Mouse (Mus musculus): ENCODE measurements around the gene Odf3.

- no peak for TF ChIP-seq CTCF (conservative IDR thresholded peaks at IDR 0.05 in 1 of 2, IDR thresholded peaks at IDR 0.05 in 1 of 2; ENCODE audit: low read depth in 2 of 2, low read length in 2 of 2)
- no peak for TF ChIP-seq POLR2A (IDR thresholded peaks at IDR 0.05; ENCODE audit: low read depth, low read length)
- no peak for TF ChIP-seq NELFE (IDR thresholded peaks at IDR 0.05; ENCODE audit: low read depth, low read length)
- no peak for TF ChIP-seq RCOR1 (conservative IDR thresholded peaks at IDR 0.05; ENCODE audit: low read depth, low read length)
- TF ChIP-seq TBP (conservative IDR thresholded peaks at IDR 0.05; ENCODE audit: low read depth, low read length) = no peak
- TF ChIP-seq TCF12 (IDR thresholded peaks at IDR 0.05; ENCODE audit: low read depth, low read length) = no peak
- TF ChIP-seq ETS1 (conservative IDR thresholded peaks at IDR 0.05; ENCODE audit: low read depth, low read length) = no peak
- TF ChIP-seq USF1 (IDR thresholded peaks at IDR 0.05; ENCODE audit: low read depth, low read length) = no peak
Measured at GRCm38 (mm10) chr7:140900220-140900619, 52.6 kb downstream of the Odf3 start, which contains the start of gene Cox8b.
